Mouse (Mus musculus): ENCODE results near the gene Stk39.
A peak's percentile ranks its signal among the peaks of the same experiment; 100 is the strongest.

Gene Stk39

DNA sequence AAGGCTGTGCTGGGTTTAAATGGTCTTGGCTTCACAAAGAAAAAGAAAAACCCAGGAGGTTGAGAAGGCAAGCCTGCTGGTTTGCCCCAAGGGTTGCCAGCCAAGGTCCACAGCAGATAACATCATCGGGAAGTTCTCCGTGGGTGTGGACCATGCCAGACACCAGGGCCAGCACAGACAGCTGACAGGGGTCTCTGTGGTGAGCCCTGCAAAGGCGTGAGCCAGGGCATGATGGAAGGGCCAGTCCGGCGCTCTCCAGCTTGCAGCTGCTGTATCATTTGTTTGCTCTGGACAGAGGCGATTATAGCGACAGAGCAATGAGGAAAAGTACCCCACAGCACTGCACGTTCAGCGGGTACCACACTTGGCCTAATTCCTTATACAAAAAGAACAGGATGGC lies 126.8 kb downstream of the Stk39 start:
- DNase-seq (ENCODE audit: low spot score), result no peak

DNA sequence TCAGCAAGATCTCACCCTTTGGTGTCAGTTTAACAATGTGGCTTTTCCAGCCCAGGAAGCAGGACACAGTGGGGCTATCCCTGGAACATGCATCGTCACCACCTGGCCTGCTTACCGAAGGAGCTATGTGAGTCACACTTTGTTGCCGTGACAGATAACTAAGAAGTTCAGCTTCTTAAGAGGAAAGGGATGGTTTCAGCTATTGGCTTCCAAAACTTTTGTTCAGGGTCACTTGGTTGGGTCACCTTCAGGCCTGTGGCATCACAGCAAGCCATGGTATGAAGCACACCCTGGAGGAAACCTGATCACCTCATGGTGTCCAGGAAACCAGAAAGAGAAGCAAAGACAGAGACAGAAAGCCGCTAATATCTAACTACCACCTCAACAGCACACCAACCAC lies 128.3 kb downstream of the Stk39 start:
- no peak for DNase-seq (ENCODE audit: low spot score)

DNA sequence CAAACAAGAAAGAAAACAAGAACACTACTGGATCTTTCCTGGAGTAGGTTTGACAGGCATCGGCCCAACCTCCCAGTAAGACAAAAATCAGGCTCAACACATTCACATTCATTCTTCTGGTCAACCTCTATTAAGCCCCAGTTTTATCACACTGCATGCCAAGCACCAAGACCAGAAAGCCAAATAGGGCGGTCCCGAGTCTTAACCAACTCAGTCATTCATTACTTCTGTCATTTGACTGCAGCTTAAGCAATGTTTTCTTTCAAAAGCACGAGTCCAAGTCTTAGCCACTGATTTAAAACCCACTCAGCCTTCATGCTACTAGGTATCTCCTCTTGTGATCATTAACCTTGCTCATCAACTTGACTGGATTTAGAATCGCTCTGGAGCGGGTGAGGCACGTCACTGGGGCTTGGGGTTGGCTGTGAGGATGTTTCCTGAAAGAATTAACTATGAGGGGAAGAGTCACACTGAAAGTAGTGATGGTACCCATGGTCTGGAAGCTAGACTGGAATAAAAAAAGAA lies 129.9 kb downstream of the Stk39 start:
- DNase-seq (ENCODE audit: low spot score), result no peak

DNA sequence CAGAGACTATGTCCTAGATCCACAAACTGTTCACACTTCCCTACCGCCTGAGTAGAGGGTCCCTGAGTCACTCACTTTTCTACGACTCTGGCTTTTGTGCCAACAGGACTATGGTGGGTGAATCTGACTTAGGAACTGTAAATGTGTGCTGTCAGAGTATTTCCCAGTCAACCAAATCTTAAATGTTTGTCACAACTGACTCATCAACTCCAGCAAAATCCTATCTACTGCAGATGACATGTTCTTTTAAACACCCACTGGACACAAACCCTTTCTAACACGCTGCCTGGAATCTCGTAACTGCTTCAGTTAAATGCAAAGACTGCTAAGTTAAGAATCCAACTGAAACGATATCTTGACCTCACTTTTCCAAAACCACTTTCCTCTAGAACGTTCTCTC lies 135.2 kb downstream of the Stk39 start:
- DNase-seq (ENCODE audit: low spot score), result no peak

DNA sequence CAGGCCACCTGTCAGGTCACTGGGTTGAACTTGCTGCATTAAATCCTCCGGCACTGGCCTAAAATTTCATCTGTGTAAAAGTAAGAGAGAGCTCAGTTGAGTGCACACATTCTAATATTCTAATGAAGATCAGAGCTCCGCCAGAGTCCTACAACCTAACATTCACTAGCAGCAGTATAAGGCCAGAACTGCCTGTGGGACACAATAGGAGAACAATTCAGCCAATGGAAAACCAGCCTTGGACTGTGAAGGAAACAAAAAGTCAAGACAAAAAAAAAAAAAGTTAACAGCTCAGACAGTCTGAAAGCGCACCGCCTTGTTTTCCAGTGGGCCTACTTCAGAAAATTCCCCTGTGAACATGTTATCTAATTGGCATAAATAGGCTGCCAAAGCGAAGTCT lies 137.1 kb downstream of the Stk39 start:
- DNase-seq (ENCODE audit: low spot score), result no peak

DNA sequence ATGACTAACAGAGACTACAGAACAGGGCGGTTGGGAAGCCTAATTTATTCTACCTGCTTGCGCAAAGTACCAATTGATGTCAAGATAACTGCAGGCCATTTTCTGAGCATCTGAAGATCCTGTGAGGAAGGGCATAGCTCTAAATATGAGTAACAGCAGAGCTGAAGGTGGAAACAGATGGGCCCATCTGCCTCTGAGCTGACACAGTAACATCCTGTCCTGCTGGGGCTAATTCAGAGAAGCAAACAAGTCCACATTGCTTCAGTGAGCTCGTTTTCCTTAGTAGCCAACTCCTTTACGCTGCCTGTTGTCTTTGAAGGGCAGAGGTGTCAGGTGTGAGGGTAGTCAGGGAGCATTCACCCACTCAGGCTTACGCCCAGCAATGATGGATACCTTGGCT lies 146.8 kb downstream of the Stk39 start:
- no peak for DNase-seq (ENCODE audit: low spot score)

DNA sequence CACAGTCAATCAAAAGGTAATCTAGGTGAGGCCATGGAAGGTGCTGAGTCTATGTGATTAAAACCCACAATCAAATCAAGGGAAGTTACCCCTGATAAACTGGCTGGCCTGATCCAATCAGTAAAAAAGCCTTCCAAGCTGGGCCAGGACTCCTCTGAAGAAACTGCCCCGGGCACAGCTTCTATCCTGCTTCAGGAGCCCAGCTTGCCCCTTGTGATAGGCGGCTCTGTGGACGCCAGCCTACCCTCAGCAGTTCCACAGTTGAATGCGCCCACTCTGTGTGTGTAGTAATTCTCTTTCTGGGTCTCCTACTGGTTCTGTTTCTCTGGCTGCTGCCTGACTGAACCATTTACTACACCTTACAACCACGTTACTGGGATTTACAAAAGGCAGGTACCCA lies 150.8 kb downstream of the Stk39 start:
- no peak for DNase-seq (ENCODE audit: low spot score)

DNA sequence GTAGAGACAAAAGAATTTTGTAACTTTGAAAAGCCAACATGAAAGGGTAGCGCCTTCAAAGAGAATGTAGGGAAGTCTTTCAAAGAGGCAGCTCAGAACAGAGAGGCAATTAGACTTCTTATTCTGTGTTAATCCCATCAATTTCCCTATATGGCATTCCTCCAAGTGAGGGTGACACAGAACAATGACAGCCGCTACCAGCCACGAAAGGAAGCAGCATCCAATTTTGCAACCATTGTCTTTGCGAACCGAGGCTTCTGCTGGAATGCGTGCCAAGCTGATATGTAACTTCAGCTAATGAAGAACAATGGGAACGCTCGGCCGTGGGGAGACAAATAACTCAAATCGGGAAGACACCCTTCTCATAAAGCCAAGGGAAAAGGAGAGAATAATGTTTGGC lies 151.4 kb downstream of the Stk39 start:
- no peak for DNase-seq (ENCODE audit: low spot score)

DNA sequence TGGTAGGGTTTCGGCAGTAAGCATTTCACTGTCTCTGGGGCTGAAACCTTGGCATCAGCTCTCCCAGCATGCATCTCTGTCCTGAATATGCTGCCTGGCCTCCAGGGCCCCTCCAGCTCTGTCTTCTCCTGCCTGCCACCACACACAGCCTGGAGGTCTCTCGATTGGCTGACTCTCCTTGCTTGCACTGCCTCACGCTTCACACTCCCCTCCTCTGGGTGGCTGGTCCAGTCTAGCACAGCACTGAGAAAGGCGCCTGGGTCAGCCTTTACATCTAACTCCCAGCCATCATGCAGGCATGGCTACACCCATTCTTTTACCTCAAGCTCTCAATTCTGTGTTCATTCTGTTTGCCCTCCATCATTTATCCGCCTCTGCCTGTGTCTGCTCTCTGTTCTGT lies 153.6 kb downstream of the Stk39 start:
- DNase-seq (ENCODE audit: low spot score), result no peak

DNA sequence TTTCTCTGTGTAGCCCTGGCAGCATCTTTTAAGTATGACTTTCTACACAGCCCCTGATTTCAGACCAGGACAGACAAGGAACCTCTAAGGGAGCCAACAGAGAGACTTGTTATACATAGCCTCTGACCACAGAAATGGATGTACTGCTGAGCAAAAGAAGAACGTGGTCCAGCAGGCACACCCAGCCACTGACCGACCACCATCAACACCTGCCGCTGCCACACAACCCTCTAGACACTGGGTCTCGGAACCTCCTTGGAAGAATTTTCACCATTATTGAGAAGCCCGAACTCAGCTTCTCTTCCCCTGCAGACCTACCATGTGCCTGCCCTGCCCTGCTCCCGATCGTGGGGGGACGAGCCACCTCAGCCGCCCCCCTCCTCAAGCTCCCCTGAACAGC lies 154.2 kb downstream of the Stk39 start:
- no peak for DNase-seq (ENCODE audit: low spot score)

DNA sequence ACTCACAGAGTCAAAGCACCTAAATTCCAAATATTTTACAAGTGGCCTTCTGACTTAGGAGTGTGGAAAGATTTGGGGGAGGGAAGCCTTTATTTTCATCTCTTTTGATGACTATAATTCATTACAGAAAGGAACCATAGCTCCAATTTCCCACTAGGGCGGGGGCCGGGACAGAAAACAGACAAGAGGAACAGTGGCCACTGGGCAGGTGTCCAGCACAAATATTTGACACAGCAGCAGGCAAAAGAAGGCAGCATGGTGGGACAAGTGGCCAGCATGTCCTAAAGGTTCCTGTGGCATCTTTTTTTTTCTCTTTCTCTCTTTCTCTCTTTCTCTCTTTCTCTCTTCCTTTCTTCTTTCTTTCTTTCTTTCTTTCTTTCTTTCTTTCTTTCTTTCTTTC lies 154.6 kb downstream of the Stk39 start:
- DNase-seq (ENCODE audit: low spot score), result no peak

DNA sequence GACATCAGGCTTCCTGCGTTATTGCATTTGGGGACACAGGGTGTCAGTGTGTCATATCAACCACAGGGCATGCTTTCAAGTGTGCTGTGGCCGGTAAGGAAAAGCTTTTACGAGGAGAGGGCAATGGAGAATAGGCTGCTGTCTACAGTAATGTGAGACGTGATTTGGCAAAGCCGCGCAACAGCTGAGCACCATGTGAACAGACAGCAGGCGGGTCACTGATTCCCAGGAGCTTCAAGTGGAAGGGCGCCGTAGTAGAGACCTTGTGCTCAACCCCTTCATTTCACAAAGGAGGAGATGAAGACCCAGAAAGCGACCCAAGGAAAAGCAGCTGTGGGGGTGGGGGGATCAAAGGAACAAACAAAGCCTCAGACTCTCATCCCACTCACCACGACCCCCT lies 156.8 kb downstream of the Stk39 start:
- no peak for DNase-seq (ENCODE audit: low spot score)

DNA sequence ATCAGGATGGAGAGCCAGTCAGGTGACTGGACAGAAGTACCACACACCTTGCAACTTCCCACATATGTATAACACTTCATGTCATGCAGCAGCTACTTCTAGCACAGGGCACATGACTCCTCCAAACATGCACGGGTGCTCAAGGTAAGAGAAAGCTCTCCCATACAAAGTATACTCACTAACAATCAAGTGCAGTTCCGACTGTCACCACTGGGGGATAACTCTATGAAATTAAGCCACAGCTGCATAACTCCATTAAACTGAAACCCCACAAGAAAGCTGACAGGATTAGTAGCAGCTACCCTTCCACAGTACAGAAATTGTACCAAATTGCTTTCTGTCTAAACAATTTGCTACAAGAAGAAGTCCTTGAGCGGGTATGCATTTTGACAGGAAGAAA lies 161.9 kb downstream of the Stk39 start:
- DNase-seq (ENCODE audit: low spot score), result peak; percentile 67

DNA sequence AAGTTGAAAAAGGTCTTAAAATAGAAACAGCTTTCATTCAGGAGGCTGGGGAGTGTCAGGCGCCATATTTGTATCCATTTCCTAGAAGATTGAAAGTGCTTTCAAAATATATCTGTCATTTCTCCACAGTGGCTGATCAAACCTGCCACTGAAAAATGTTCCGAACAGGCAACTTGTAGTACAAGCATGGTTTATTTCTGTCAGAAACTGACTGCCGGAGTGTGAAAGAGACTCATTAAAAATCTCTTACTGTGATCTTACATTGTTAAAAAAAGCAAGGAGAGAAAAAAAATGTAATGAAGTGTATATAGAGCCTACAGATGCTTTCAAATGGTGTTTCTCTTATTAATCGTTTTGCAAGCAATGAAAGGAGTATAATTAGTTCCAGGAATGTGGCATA lies 165.5 kb downstream of the Stk39 start:
- DNase-seq (ENCODE audit: low spot score), result no peak

DNA sequence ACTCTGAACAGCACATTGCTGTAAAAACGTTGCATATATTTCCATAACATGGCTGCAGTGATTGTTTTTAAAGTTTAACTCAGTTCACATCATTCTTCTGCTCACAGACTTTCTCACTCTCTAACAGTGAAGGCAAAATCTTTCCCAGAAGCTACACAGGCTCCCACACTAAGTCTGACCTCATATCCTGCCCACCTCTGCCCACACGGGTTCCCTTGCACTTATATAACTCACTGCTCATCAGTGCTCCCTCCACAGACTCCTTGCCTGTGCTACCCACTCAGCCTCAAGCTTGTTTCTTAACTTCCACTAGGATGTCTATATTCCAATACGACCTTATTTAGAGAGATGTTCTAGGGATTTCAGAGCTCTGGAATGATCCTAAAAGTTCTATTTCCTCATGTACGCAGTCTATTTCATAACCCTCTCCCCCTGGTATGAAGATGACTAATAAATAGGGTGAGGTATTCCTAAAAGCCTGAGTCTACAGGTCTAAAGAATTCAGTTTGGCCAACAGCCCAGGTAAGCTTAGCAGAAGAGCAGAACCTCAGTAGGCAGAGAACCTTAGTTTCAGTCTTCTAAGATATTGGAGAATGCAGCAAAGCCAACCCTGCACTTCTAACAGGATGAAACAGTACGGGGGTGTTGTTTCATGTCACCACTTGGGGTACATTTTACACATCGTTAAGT lies 167.2 kb downstream of the Stk39 start:
- DNase-seq (ENCODE audit: low spot score), result no peak

DNA sequence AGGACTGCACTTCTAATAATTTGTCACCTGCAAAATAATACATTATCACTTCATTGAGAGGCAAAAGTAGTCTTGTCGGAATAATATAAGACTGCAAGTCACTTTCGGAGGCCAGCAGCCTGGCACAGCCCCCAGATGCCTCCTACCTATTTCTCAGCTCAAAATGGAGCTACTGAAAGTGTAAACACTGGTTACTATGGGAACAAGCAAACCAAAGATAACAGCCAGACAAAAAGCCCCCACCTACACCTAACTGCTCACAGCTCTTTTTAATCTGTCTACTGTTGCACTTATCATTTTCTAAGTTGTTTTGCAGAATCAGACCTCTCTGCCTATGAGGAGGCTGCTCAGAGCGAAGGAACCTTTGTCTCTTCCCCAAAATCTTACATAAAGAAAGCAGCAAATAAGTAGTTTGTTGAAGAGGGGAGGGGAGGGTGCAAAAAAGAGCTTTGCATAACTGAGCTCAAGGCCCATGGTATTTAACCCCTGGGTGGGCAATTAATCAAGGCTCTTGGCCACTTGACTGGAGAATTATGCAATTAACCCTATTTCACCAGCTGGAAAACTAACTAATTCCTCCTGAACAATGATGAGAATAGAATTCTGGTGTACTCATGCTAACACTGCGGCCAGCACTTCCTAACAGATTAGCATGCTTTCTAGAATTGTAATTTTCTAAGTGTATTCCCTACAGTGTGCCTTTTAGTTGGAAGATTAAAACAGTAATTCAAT lies 170.1 kb downstream of the Stk39 start:
- no peak for DNase-seq (ENCODE audit: low spot score)

DNA sequence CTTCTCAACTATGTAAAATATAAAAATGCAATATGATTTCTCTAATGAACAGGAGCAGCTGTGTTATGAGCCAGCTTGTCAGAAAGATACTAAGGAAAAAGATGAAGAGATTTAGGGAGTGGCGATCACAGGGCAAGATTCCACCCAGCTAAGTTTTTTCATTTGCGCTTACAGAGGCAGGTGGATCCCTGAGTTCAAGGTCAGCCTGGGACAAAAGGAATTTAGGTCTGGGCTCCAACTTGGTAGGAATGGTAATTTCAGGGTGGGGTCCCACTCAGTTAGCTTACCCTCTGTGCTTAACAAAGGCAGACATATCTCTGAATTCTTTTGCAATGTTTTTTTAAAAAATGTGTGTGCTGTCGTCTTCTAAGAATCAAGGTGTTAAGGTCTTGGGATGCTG lies 173.7 kb downstream of the Stk39 start:
- DNase-seq (ENCODE audit: low spot score), result no peak

DNA sequence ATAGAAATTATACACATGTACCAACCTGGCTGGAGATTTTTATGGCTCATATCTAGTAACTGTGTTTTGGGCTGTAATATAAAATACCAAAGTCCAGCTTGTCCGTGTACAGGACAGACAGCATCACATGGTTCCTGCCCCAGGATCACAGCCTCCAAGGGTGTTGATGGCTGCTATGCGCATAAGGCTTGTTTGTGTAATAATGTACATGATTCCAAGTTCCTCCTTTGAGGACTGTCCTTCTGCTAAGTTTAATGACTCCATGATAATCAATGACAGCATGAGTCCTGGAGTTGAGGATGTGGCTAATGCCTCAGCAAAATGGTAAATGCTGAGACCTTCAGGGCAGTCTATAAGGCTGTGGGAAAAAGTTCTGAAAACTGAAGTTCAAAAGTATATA lies 174.1 kb downstream of the Stk39 start:
- no peak for DNase-seq (ENCODE audit: low spot score)

DNA sequence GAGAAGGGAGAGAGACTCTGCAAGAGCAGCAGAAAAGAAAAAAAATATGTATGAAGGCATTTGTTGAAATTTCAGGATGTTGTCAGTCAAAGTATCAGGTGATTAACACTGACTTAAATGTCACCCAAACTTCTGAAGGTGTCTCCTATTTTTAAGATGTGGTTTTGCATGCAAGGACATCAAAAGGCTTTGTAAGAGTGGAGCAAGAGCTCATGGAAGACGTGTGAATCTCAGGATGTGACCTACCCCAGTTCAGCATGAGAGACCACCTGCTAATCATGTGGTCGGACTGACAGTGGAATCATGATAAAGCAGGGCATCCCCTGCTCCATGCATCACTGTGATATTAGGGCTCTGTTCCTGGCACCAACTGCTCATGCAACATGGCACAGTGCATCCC lies 175.3 kb downstream of the Stk39 start:
- DNase-seq (ENCODE audit: low spot score), result no peak

DNA sequence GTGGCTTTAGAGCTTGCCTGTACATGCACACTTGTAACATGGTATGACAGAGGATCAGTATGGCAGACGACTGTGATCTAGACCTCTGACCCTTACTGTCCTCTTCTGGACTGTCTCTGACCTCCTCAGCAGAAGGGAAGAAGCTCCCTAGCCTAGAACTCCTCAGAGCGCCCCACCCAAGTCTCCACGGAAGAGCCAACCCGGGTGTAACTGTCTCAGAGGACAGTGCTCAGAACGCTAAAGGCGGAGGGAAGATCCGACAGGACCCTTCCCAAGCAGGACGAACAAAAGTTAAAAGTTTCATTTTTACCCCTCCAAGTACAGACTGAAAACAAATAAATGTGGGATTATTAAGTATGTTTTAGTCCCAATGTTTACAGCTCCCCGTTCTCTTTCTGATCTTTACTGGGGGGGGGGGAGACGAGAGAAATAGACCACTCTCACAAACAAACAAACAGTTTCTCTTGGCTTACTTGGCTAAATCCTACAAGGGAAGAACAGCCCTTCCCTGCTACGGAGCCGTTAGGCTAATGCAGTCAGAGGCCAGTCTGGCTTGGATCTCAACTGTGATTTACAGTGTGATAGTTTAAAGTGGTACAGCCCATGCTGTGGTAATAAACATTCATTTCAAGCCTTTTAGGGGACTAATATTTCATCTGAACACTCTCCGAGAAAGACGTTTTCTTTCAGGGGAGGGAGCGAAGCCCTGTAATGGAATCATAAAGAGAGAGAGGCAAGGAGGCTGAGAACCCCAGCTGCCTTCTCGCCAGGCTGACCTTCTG lies 179.3 kb downstream of the Stk39 start:
- DNase-seq (ENCODE audit: low spot score), result no peak

DNA sequence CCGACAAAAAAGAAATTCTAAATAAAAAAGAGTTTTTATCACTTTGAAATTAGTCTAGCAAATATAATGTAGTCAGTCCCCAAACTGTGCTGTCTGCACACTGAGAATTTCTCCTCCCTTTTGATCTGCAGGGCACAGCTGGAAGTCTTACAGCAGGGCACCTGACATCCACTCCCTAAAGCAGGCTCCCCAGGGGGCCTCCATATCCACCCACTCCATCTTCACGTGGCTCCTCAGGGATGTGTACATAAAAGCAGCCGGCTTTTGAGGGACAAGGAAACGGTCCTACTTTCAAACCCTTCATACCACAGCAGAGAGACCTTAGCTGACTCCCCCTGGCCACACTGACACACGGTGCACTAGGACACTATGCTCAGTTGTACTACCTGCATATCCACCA lies 180.2 kb downstream of the Stk39 start:
- no peak for DNase-seq (ENCODE audit: low spot score)

DNA sequence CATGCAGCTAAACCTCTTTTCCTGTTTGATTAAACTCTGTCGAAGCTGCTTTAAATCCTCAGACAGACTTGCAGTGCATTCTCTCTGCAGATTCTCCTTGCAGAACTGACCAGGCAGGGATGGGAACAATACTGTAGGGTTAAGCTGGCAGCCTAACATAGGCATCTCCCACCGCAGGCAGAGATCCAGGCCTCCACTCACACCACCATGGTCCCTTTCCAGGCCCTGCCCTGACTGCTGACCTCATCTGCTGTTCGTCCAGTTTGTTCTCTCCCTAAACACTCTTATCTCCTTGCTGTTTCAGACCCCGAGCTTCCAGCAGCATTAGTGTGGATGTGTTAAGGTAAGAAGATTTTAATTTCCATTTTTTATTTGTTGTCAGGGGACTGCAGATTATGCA lies 182.1 kb downstream of the Stk39 start:
- no peak for DNase-seq (ENCODE audit: low spot score)

DNA sequence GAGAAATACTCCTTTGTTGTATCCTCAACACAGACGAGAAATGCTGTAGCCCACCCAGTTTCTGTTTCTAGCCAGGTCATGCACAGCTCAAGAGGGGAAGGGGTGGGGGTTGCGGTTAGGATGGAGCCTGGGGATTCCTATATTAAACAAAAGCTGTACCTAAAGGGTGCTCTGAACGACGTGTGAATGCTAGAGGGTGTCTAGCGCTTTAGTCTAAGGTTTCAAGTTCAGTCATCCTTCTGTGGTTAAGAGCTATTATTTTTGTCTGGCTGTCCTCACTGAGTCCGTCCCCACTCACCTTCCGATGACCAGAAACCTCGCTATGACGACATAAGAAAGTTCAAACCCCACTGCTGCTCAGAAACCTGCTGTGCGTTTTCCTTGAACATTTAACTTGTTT lies 182.9 kb downstream of the Stk39 start:
- DNase-seq (ENCODE audit: low spot score), result no peak
